Mouse (Mus musculus) liver, postnatal 0 days (tissue): ENCODE measurements around the gene Slc23a2.

Source experiments
- CTCF ChIP-seq: sonication (generic); IDR thresholded peaks from 2 replicates; pipeline ENCODE4 v1.5.1; 2016; ENCODE audit warnings: antibody characterized with exemption, low read depth
- EP300 ChIP-seq: IDR thresholded peaks from 2 replicates; pipeline ENCODE4 v1.6.1; 2016; ENCODE audit warnings: antibody characterized with exemption, low read depth, mild to moderate bottlenecking

DNA sequence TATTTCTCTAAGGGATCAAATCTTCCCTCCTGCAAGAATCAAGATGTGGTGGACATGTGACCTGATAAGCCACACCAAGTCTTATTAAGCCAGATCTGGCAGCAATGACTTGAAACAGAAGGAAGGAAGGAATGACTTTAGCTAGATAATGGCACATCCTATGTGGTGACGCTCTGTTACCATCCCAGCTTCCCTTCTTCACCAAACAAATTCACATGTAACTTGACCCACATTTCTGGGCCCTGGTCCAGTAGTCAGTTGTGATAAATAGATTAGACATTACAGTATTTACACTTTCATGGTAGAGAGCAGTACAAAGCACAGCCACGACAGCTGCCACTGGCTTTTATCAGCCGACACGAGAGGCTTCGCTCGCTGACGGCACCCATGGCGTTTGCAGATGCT lies 89.6 kb downstream of the Slc23a2 start:
- no peak for TF ChIP-seq CTCF
- TF ChIP-seq EP300 = no peak
